Mouse (Mus musculus) kidney, adult 2 months (tissue): Measurements from ENCODE around the gene Golm1. TPM values are rescaled to one million over a fixed set of nuclear protein-coding genes. Genes with fewer than 3 reads are reported as not detected.

Experiments used
- DNase-seq: peaks from one replicate; pipeline ENCODE4 v3.0.0; 2021
- H3K27ac ChIP-seq: fragments of 200-500 bp; 2 replicates; pipeline ENCODE4 v1.5.1; 2012; ENCODE audit warnings: low read depth, low read length, control low read depth, inconsistent platforms; ENCODE audit not compliant: insufficient read depth
- H3K27me3 ChIP-seq: fragments of 200-500 bp; replicated peaks from 2 replicates; pipeline ENCODE4 v1.6.1; 2012; ENCODE audit warnings: mild to moderate bottlenecking, moderate library complexity, low read length, inconsistent platforms; ENCODE audit not compliant: control insufficient read depth, insufficient read depth
- H3K36me3 ChIP-seq: fragments of 200-500 bp; 2 replicates; pipeline ENCODE4 v1.6.1; 2012; ENCODE audit warnings: mild to moderate bottlenecking, moderate library complexity, low read length, inconsistent platforms; ENCODE audit not compliant: control insufficient read depth, insufficient read depth
- H3K4me1 ChIP-seq: fragments of 200-500 bp; 2 replicates; pipeline ENCODE4 v1.6.1; 2011; ENCODE audit warnings: low read length; ENCODE audit not compliant: control insufficient read depth, insufficient read depth
- H3K4me3 ChIP-seq: fragments of 200-500 bp; 2 replicates; pipeline ENCODE4 v1.5.1; 2011; ENCODE audit warnings: mild to moderate bottlenecking, low read depth, low read length, control low read depth; ENCODE audit not compliant: insufficient read depth
- CTCF ChIP-seq: fragments of 200-500 bp; conservative IDR thresholded peaks from 2 replicates; pipeline ENCODE4 v1.5.1; 2011; ENCODE audit warnings: low read depth, mild to moderate bottlenecking, control low read depth, low read length, moderate library complexity, mixed read lengths; ENCODE audit not compliant: insufficient read depth, insufficient read length
- POLR2A ChIP-seq: fragments of 200-500 bp; IDR thresholded peaks from one replicate; pipeline ENCODE4 v1.6.1; 2011; ENCODE audit warnings: low read depth, low read length, control low read depth
- WGBS: fragments of 180-500 bp; shearing (Covaris S2); methylation state at CpG from one replicate; pipeline ENCODE4 v1.1.7; 2018; 5-methylcytosine and 5-hydroxymethylcytosine counted together
- polyA plus RNA-seq: library from polyadenylated mRNA; depleted of rRNA; stranded (reverse); fragments of >200 nt; gene quantifications from 2 replicates; pipeline ENCODE4 v1.2.3, GENCODE M21; 2012

Gene Golm1
- polyA plus RNA-seq, 1 experiment: 6.5 TPM

DNA sequence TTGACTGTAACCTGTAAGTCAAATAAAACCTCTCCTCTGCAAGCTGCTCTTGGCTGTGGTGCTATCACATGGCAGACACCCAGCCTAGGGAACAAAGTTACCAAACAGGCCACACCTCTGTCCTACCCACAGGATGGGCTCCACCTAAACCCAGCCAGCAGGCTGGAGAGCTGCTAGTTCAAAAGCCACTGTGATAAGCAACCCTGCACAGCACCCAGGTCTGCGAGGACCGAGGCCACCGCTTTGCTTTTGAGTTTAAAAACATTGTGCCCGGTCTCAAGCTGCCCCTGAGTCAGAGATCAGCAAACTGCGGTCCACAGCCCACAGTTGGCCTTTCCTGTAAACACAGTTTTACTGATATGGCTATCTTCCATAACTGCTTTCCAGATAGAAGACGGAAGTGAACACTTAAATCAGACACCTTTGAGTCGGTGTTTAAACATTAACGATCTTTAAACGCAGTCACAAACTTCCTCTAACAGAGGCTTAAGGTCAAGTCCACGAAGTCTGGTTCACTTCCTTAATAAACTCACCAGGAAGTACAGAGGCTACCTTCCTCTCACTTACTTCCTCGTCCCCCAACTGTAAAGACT, 7.0 kb downstream of the Golm1 start:
- no peak overlapping the region for H3K4me3 ChIP-seq
- TF ChIP-seq POLR2A (no peak), CTCF (no peak)
- H3K27me3 ChIP-seq: no peaks in the 10 kb centered on the region
- DNase-seq: peak; percentile 55
- H3K36me3 ChIP-seq: no peaks in the 10 kb centered on the region
- H3K4me1 ChIP-seq: no peaks in the 10 kb centered on the region
- H3K27ac ChIP-seq: peak overlapping the region; percentile 6; the same call in 1 of the 2 replicates
- 30% methylated on average over 11 of the region's 11 CpGs for WGBS

GRCm38 (mm10) chr13:59667763-59668162, 7.8 kb downstream of the Golm1 start:
- Histone ChIP-seq H3K4me1 (no peaks in the 10 kb centered on the region), H3K27ac (no peak overlapping the region), H3K4me3 (no peak overlapping the region), H3K36me3 (no peaks in the 10 kb centered on the region), H3K27me3 (no peaks in the 10 kb centered on the region)
- 90% methylated on average over 5 of the region's 5 CpGs for WGBS
- DNase-seq: no peak
- no peak for TF ChIP-seq POLR2A
- TF ChIP-seq CTCF: no peak

- 56% methylated on average over 19 of the region's 19 CpGs for WGBS
- peak; percentile 58 for DNase-seq
- no peak for TF ChIP-seq POLR2A
- TF ChIP-seq CTCF: no peak
- Histone ChIP-seq H3K4me1 (no peaks in the 10 kb centered on the region), H3K27me3 (no peaks in the 10 kb centered on the region), H3K4me3 (no peak overlapping the region), H3K27ac (no peak overlapping the region), H3K36me3 (no peaks in the 10 kb centered on the region)
Observed at GRCm38 (mm10) chr13:59663939-59664712, 11.5 kb downstream of the Golm1 start.

DNA sequence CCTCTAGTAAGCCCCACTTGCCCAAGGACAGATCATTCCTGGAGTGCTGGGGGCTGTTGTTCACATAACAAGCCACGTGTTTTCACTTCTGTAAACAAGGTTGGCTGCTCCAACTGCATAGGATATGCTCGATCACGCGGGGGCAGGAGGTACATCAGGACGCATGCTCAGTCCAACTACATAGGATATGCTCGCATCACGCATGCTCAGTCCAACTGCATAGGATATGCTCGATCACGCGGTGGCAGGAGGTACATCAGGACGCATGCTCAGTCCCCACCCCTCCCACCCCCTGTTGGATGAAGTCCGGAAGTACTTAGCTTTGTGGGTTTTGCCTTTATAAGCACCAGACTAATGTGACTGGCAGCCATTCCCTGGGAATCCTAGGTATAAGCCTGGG, 13.6 kb downstream of the Golm1 start:
- no peak for DNase-seq
- no peaks in the 10 kb centered on the region for H3K4me1 ChIP-seq
- H3K4me3 ChIP-seq: no peak overlapping the region
- no peak for TF ChIP-seq POLR2A
- no peak for TF ChIP-seq CTCF
- no peaks in the 10 kb centered on the region for H3K36me3 ChIP-seq
- no peak overlapping the region for H3K27ac ChIP-seq
- no peaks in the 10 kb centered on the region for H3K27me3 ChIP-seq
- WGBS: 95% methylated on average over 12 of the region's 12 CpGs

DNA sequence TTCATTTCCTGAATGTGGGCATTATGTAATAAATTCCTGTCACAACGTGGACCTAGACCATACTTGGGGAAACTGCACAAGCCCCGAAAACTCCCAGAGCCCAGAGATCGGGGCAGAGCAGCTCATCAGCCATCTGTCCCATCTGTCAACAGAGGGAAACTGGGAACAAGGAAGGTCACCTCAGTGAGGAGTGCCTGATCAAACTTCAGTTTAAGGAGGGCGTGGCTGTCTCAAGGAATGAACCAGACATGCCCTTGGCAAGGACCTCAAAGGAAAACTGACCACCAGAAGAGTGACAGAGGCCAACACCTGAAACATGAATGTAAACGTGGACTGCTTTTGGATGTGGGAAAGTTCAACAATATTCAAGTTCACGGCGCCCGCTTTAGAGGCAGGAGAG, 14.2 kb downstream of the Golm1 start:
- H3K36me3 ChIP-seq: no peaks in the 10 kb centered on the region
- H3K27me3 ChIP-seq: no peaks in the 10 kb centered on the region
- H3K4me1 ChIP-seq: 0 out of 2 replicates have a peak, but pooled peaks cover 2% of the 10 kb centered on the region
- 81% methylated on average over 8 of the region's 8 CpGs for WGBS
- H3K4me3 ChIP-seq: no peak overlapping the region
- no peak overlapping the region for H3K27ac ChIP-seq
- no peak for DNase-seq
- TF ChIP-seq CTCF (no peak), POLR2A (no peak)

- H3K27ac ChIP-seq: no peak overlapping the region
- 0 out of 2 replicates have a peak, but pooled peaks cover 3% of the 10 kb centered on the region for H3K4me1 ChIP-seq
- H3K4me3 ChIP-seq: no peak overlapping the region
- no peak for TF ChIP-seq POLR2A
- no peak for TF ChIP-seq CTCF
- no peak for DNase-seq
- no peaks in the 10 kb centered on the region for H3K36me3 ChIP-seq
- WGBS: 97% methylated on average over 3 of the region's 3 CpGs
- H3K27me3 ChIP-seq: no peaks in the 10 kb centered on the region
Observed at GRCm38 (mm10) chr13:59660371-59660770, 15.2 kb downstream of the Golm1 start.

DNA sequence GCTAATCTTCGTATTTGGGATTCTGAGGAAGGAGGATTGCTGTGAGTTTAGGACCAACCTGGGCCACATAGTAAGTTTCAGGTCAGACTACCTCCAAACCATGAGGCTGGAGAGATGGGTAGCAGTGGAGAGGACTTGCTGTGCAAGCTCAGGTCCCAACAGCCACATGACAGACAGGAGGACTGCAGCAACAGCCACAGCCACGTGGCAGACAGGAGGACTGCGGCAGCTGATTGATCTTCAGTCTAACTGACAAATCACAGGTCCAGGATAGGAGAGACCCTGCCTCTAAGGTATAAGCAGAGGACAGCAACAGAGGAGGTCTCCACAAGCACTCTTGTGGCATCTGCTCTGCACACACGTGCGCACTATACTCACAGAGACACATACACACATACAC, 17.8 kb downstream of the Golm1 start:
- Histone ChIP-seq H3K36me3 (no peaks in the 10 kb centered on the region), H3K4me3 (no peak overlapping the region), H3K27ac (no peak overlapping the region), H3K27me3 (no peaks in the 10 kb centered on the region), H3K4me1 (0 out of 2 replicates have a peak, but pooled peaks cover 3% of the 10 kb centered on the region)
- DNase-seq: no peak
- TF ChIP-seq CTCF (no peak), POLR2A (no peak)
- 84% methylated on average over 5 of the region's 5 CpGs for WGBS
